Mouse (Mus musculus) hindbrain, embryonic 15.5 days (tissue): ENCODE results near the gene Tssk6. TPM values are rescaled to one million over a fixed set of nuclear protein-coding genes. Genes with fewer than 3 reads are reported as not detected.

ENCODE experiments used
- polyA plus RNA-seq: library from polyadenylated mRNA; unstranded; fragments of >200 nt; fragmentation: Nextera tagmentation; extraction: Ambion mirVana; gene quantifications from 2 replicates; pipeline ENCODE4 v1.2.1, GENCODE M21; 2015

The Tssk6 gene
- polyA plus RNA-seq, 1 experiment from 2014 or later: 4.3 TPM

Other genes starting within 250 kb of the Tssk6 start
- 2.4 and 2.6 TPM in 2 replicates for gene Zfp964, start 247.7 kb upstream of the Tssk6 start, polyA plus RNA-seq
- gene Zfp869, start 191.5 kb upstream of the Tssk6 start, polyA plus RNA-seq: 22.8 and 24.9 TPM in 2 replicates
- 6.0 and 7.0 TPM in 2 replicates for gene Zfp963, start 152.2 kb upstream of the Tssk6 start, polyA plus RNA-seq
- gene Gm20422, start 127.3 kb upstream of the Tssk6 start, polyA plus RNA-seq: 1.2 TPM in 1 of 2 replicates, not detected in the other
- gene Atp13a1, start 111.0 kb upstream of the Tssk6 start, polyA plus RNA-seq: 50.1 and 54.6 TPM in 2 replicates
- 37.7 and 38.9 TPM in 2 replicates for gene Zfp866, start 111.0 kb upstream of the Tssk6 start, polyA plus RNA-seq
- gene Gmip, start 93.5 kb upstream of the Tssk6 start, polyA plus RNA-seq: 31.1 and 38.7 TPM in 2 replicates
- gene Lpar2, start 79.8 kb upstream of the Tssk6 start, polyA plus RNA-seq: 0.69 and 0.75 TPM in 2 replicates
- gene Pbx4, start 69.7 kb upstream of the Tssk6 start, polyA plus RNA-seq: 59.4 and 59.5 TPM in 2 replicates
- gene Cilp2, start 14.5 kb upstream of the Tssk6 start, polyA plus RNA-seq: 6.7 and 6.9 TPM in 2 replicates
- 196 and 197 TPM in 2 replicates for gene Ndufa13, start 374 bp downstream of the Tssk6 start, polyA plus RNA-seq
- gene Yjefn3, start 528 bp downstream of the Tssk6 start, polyA plus RNA-seq: 10.1 and 13.8 TPM in 2 replicates
- 31.7 and 33.1 TPM in 2 replicates for gene Gatad2a, start 94.2 kb downstream of the Tssk6 start, polyA plus RNA-seq
- 71.7 and 72.2 TPM in 2 replicates for gene Mau2, start 140.6 kb downstream of the Tssk6 start, polyA plus RNA-seq
- 55.5 and 57.6 TPM in 2 replicates for gene Sugp1, start 140.6 kb downstream of the Tssk6 start, polyA plus RNA-seq
- gene Tm6sf2, start 170.7 kb downstream of the Tssk6 start, polyA plus RNA-seq: 0.97 and 2.8 TPM in 2 replicates
- gene Hapln4, start 181.3 kb downstream of the Tssk6 start, polyA plus RNA-seq: 0.87 and 1.3 TPM in 2 replicates
- gene Ncan, start 218.7 kb downstream of the Tssk6 start, polyA plus RNA-seq: 165 and 193 TPM in 2 replicates
- 38.3 and 42.8 TPM in 2 replicates for gene Nr2c2ap, start 229.1 kb downstream of the Tssk6 start, polyA plus RNA-seq
- 13.0 and 13.6 TPM in 2 replicates for gene Rfxank, start 237.0 kb downstream of the Tssk6 start, polyA plus RNA-seq
- 54.6 and 55.1 TPM in 2 replicates for gene Borcs8, start 237.3 kb downstream of the Tssk6 start, polyA plus RNA-seq
- 0.48 and 0.80 TPM in 2 replicates for gene Mef2b, start 237.5 kb downstream of the Tssk6 start, polyA plus RNA-seq